Mouse (Mus musculus) spleen, adult 2 months (tissue): Measurements from ENCODE around the gene Fbxl13. TPM values are rescaled to one million over a fixed set of nuclear protein-coding genes. Genes with fewer than 3 reads are reported as not detected.

Experiments used
- DNase-seq, 2 experiments: peaks; one replicate each; pipeline versions ENCODE4 v3.0.0 to v3.0.0-alpha.2; 2012 to 2021; ENCODE audit warnings: low spot score in 2 of 2, low read depth in 1 of 2
- H3K27ac ChIP-seq: fragments of 200-500 bp; 2 replicates; pipeline ENCODE4 v1.5.1; 2012; ENCODE audit warnings: low read length, inconsistent platforms; ENCODE audit not compliant: insufficient read depth
- H3K27me3 ChIP-seq: fragments of 200-500 bp; 2 replicates; pipeline ENCODE4 v1.6.1; 2012; ENCODE audit warnings: mild to moderate bottlenecking, moderate library complexity, low read length, inconsistent platforms; ENCODE audit not compliant: control insufficient read depth, insufficient read depth
- H3K36me3 ChIP-seq: fragments of 200-500 bp; 2 replicates; pipeline ENCODE4 v1.6.1; 2012; ENCODE audit warnings: mild to moderate bottlenecking, low read length, inconsistent platforms; ENCODE audit not compliant: control insufficient read depth, insufficient read depth
- H3K4me1 ChIP-seq: fragments of 200-500 bp; 2 replicates; pipeline ENCODE4 v1.6.1; 2011; ENCODE audit warnings: inconsistent platforms; ENCODE audit not compliant: control insufficient read depth, insufficient read depth, insufficient read length
- H3K4me3 ChIP-seq: fragments of 200-500 bp; 2 replicates; pipeline ENCODE4 v1.5.1; 2011; ENCODE audit warnings: mild to moderate bottlenecking, inconsistent platforms; ENCODE audit not compliant: insufficient read depth, insufficient read length; ENCODE audit errors: extremely low read depth
- CTCF ChIP-seq: fragments of 200-500 bp; IDR thresholded peaks from 2 replicates; pipeline ENCODE4 v1.5.1; 2011; ENCODE audit warnings: mild to moderate bottlenecking, inconsistent platforms; ENCODE audit not compliant: insufficient read depth, insufficient read length, insufficient replicate concordance; ENCODE audit errors: extremely low read depth
- POLR2A ChIP-seq: fragments of 200-500 bp; IDR thresholded peaks from 2 replicates; pipeline ENCODE4 v1.6.1; 2011; ENCODE audit warnings: low read depth, low read length, inconsistent platforms
- WGBS: fragments of 180-500 bp; shearing (Covaris S2); methylation state at CpG from one replicate; pipeline ENCODE4 v1.1.7; 2018; 5-methylcytosine and 5-hydroxymethylcytosine counted together
- polyA plus RNA-seq: library from polyadenylated mRNA; depleted of rRNA; stranded (reverse); fragments of >200 nt; gene quantifications from 2 replicates; pipeline ENCODE4 v1.2.3, GENCODE M21; 2012

Fbxl13 gene
- polyA plus RNA-seq, 1 experiment: 0.07 TPM

- no peak overlapping the region for H3K27ac ChIP-seq
- H3K4me1 ChIP-seq: no peaks in the 10 kb centered on the region
- DNase-seq: no peak
- TF ChIP-seq POLR2A: no peak
- no peak for TF ChIP-seq CTCF
- H3K36me3 ChIP-seq: no peaks in the 10 kb centered on the region; the same call in 1 of the 2 replicates
- no peak overlapping the region for H3K4me3 ChIP-seq
- 50% methylated on average over 11 of the region's 11 CpGs for WGBS
- no peaks in the 10 kb centered on the region for H3K27me3 ChIP-seq
Measured at GRCm38 (mm10) chr5:21482446-21483222, 162.8 kb downstream of the Fbxl13 start.

GRCm38 (mm10) chr5:21481521-21481920, 163.9 kb downstream of the Fbxl13 start:
- Histone ChIP-seq H3K27me3 (no peaks in the 10 kb centered on the region), H3K36me3 (no peaks in the 10 kb centered on the region; the same call in 1 of the 2 replicates), H3K27ac (no peak overlapping the region), H3K4me1 (no peaks in the 10 kb centered on the region), H3K4me3 (no peak overlapping the region)
- TF ChIP-seq CTCF (no peak), POLR2A (no peak)
- 89% methylated on average over 6 of the region's 6 CpGs for WGBS
- no peak for DNase-seq

- WGBS: 34% methylated on average over 5 of the region's 5 CpGs
- TF ChIP-seq CTCF: no peak
- no peak for TF ChIP-seq POLR2A
- H3K4me3 ChIP-seq: no peak overlapping the region
- DNase-seq: no peak
- H3K4me1 ChIP-seq: no peaks in the 10 kb centered on the region
- H3K36me3 ChIP-seq: no peaks in the 10 kb centered on the region; the same call in 1 of the 2 replicates
- H3K27ac ChIP-seq: no peak overlapping the region
- no peaks in the 10 kb centered on the region for H3K27me3 ChIP-seq
Measured at GRCm38 (mm10) chr5:21479746-21480145, 165.7 kb downstream of the Fbxl13 start.

GRCm38 (mm10) chr5:21478428-21478827, 167.0 kb downstream of the Fbxl13 start:
- no peak for TF ChIP-seq POLR2A
- no peak for TF ChIP-seq CTCF
- no peak overlapping the region for H3K27ac ChIP-seq
- no peak for DNase-seq
- no peak overlapping the region for H3K4me3 ChIP-seq
- no peaks in the 10 kb centered on the region for H3K27me3 ChIP-seq
- H3K4me1 ChIP-seq: no peaks in the 10 kb centered on the region
- 92% methylated on average over 5 of the region's 5 CpGs for WGBS
- no peaks in the 10 kb centered on the region; the same call in 1 of the 2 replicates for H3K36me3 ChIP-seq

GRCm38 (mm10) chr5:21468100-21468499, 177.3 kb downstream of the Fbxl13 start:
- 96% methylated on average over 12 of the region's 12 CpGs for WGBS
- Histone ChIP-seq H3K4me3 (no peak overlapping the region), H3K36me3 (no peaks in the 10 kb centered on the region), H3K4me1 (no peaks in the 10 kb centered on the region), H3K27ac (no peak overlapping the region), H3K27me3 (no peaks in the 10 kb centered on the region)
- DNase-seq: no peak
- no peak for TF ChIP-seq CTCF
- no peak for TF ChIP-seq POLR2A

GRCm38 (mm10) chr5:21467387-21467786, 178.0 kb downstream of the Fbxl13 start:
- DNase-seq: no peak
- WGBS: 85% methylated on average over 7 of the region's 7 CpGs

More at GRCm38 (mm10) chr5:21467387-21467786, 178.0 kb downstream of the Fbxl13 start:
- Histone ChIP-seq H3K36me3 (no peaks in the 10 kb centered on the region), H3K4me1 (no peaks in the 10 kb centered on the region), H3K4me3 (no peak overlapping the region), H3K27ac (no peak overlapping the region), H3K27me3 (no peaks in the 10 kb centered on the region)
- TF ChIP-seq CTCF (no peak), POLR2A (no peak)
